Mouse (Mus musculus): Measurements from ENCODE around the gene Scd3. TPM values are rescaled to one million over a fixed set of nuclear protein-coding genes. Genes with fewer than 3 reads are reported as not detected.
A peak's percentile ranks its signal among the peaks of the same experiment; 100 is the strongest.
"Not testable (repeated sequence)": the region's sequence is repeated elsewhere in the genome, so short reads cannot be mapped to it uniquely, and the experiment has no call there.

The Scd3 gene
- polyA plus RNA-seq, 1 experiment from 2014 or later, result 0.50 TPM

GRCm38 (mm10) chr19:44267499-44268002, 64.5 kb downstream of the Scd3 start:
- no peak for ATAC-seq

GRCm38 (mm10) chr19:44273711-44274110, 70.6 kb downstream of the Scd3 start:
- ATAC-seq (no peak), DNase-seq (ENCODE audit: low spot score) (no peak)
- no peaks in the 10 kb centered on the region for H3K27me3 ChIP-seq (replicated peaks; ENCODE audit: insufficient read depth, low read length)
- H3K27ac ChIP-seq (ENCODE audit: low read length), result no peak overlapping the region
- H3K36me3 ChIP-seq (ENCODE audit: insufficient read depth, low read length), result no peaks in the 10 kb centered on the region
- H3K4me3 ChIP-seq (ENCODE audit: low read depth, low read length), result no peak overlapping the region
- H3K4me1 ChIP-seq (ENCODE audit: insufficient read depth, low read depth, low read length), result no peaks in the 10 kb centered on the region
- H3K9ac ChIP-seq (replicated peaks; ENCODE audit: low read depth), result no peak overlapping the region
- TF ChIP-seq CTCF (IDR thresholded peaks at IDR 0.05) (no peak), EP300 (IDR thresholded peaks at IDR 0.05) (no peak)
- H3K4me2 ChIP-seq (replicated peaks; ENCODE audit: low read depth, low read length), result no peak overlapping the region
- H3K9me3 ChIP-seq (ENCODE audit: low read length), result no peaks in the 10 kb centered on the region
- 78% methylated on average over 4 of the region's 4 CpGs for WGBS

More at GRCm38 (mm10) chr19:44267499-44268002, 64.5 kb downstream of the Scd3 start:
- TF ChIP-seq CTCF (IDR thresholded peaks at IDR 0.05), result no peak
- no peak for TF ChIP-seq EP300 (IDR thresholded peaks at IDR 0.05)
- Histone ChIP-seq H3K27ac (ENCODE audit: low read length) (peak overlapping the region; percentile 93), H3K9me3 (ENCODE audit: low read length) (no peaks in the 10 kb centered on the region), H3K4me2 (replicated peaks; ENCODE audit: low read depth, low read length) (peak overlapping the region; percentile 77), H3K4me1 (ENCODE audit: insufficient read depth, low read depth, low read length) (0 out of 2 replicates have a peak, but pooled peaks cover 5% of the 10 kb centered on the region), H3K9ac (replicated peaks; ENCODE audit: low read depth) (peak overlapping the region; percentile 63), H3K27me3 (replicated peaks; ENCODE audit: insufficient read depth, low read length) (no peaks in the 10 kb centered on the region), H3K4me3 (ENCODE audit: low read depth, low read length) (peak overlapping the region; percentile 56), H3K36me3 (ENCODE audit: insufficient read depth, low read length) (no peaks in the 10 kb centered on the region)
- DNase-seq (ENCODE audit: low spot score), result no peak
- WGBS, result 10% methylated on average over 17 of the region's 18 CpGs

GRCm38 (mm10) chr19:44274452-44274851, 71.4 kb downstream of the Scd3 start:
- Histone ChIP-seq H3K27ac (ENCODE audit: low read length) (no peak overlapping the region), H3K4me3 (ENCODE audit: low read depth, low read length) (no peak overlapping the region), H3K36me3 (ENCODE audit: insufficient read depth, low read length) (no peaks in the 10 kb centered on the region), H3K4me1 (ENCODE audit: insufficient read depth, low read depth, low read length) (no peaks in the 10 kb centered on the region), H3K9me3 (ENCODE audit: low read length) (no peaks in the 10 kb centered on the region), H3K4me2 (replicated peaks; ENCODE audit: low read depth, low read length) (no peak overlapping the region), H3K27me3 (replicated peaks; ENCODE audit: insufficient read depth, low read length) (no peaks in the 10 kb centered on the region), H3K9ac (replicated peaks; ENCODE audit: low read depth) (no peak overlapping the region)
- TF ChIP-seq EP300 (IDR thresholded peaks at IDR 0.05) (no peak), CTCF (IDR thresholded peaks at IDR 0.05) (no peak)
- DNase-seq (ENCODE audit: low spot score) (no peak), ATAC-seq (no peak)
- WGBS, result 97% methylated on average over 4 of the region's 4 CpGs

- Histone ChIP-seq H3K27ac (ENCODE audit: low read length) (no peak overlapping the region), H3K9ac (replicated peaks; ENCODE audit: low read depth) (no peak overlapping the region), H3K4me1 (ENCODE audit: insufficient read depth, low read depth, low read length) (no peaks in the 10 kb centered on the region; the same call in 1 of the 2 replicates), H3K4me2 (replicated peaks; ENCODE audit: low read depth, low read length) (no peak overlapping the region), H3K4me3 (ENCODE audit: low read depth, low read length) (no peak overlapping the region), H3K9me3 (ENCODE audit: low read length) (no peaks in the 10 kb centered on the region), H3K27me3 (replicated peaks; ENCODE audit: insufficient read depth, low read length) (no peaks in the 10 kb centered on the region), H3K36me3 (ENCODE audit: insufficient read depth, low read length) (no peaks in the 10 kb centered on the region)
- ATAC-seq (no peak), DNase-seq (ENCODE audit: low spot score) (no peak)
- TF ChIP-seq EP300 (IDR thresholded peaks at IDR 0.05), result no peak
- no peak for TF ChIP-seq CTCF (IDR thresholded peaks at IDR 0.05)
- 83% methylated on average over 1 of the region's 1 CpGs for WGBS
These were observed 72.3 kb downstream of the Scd3 start for GRCm38 (mm10) chr19:44275418-44275817.

GRCm38 (mm10) chr19:44276861-44277260, 73.8 kb downstream of the Scd3 start:
- no peak overlapping the region for H3K9ac ChIP-seq (replicated peaks; ENCODE audit: low read depth)
- ATAC-seq (no peak), DNase-seq (ENCODE audit: low spot score) (no peak)
- no peak overlapping the region for H3K27ac ChIP-seq (ENCODE audit: low read length)
- H3K36me3 ChIP-seq (ENCODE audit: insufficient read depth, low read length), result no peaks in the 10 kb centered on the region
- no peaks in the 10 kb centered on the region for H3K27me3 ChIP-seq (replicated peaks; ENCODE audit: insufficient read depth, low read length)
- H3K4me2 ChIP-seq (replicated peaks; ENCODE audit: low read depth, low read length), result no peak overlapping the region
- TF ChIP-seq EP300 (IDR thresholded peaks at IDR 0.05), result no peak
- no peak for TF ChIP-seq CTCF (IDR thresholded peaks at IDR 0.05)
- H3K4me1 ChIP-seq (ENCODE audit: insufficient read depth, low read depth, low read length), result peaks cover 12% of the 10 kb centered on the region
- no peaks in the 10 kb centered on the region for H3K9me3 ChIP-seq (ENCODE audit: low read length)
- WGBS, result 63% methylated on average over 5 of the region's 5 CpGs
- no peak overlapping the region for H3K4me3 ChIP-seq (ENCODE audit: low read depth, low read length)

- ATAC-seq (no peak), DNase-seq (ENCODE audit: low spot score) (no peak)
- no peaks in the 10 kb centered on the region for H3K9me3 ChIP-seq (ENCODE audit: low read length)
- no peaks in the 10 kb centered on the region for H3K27me3 ChIP-seq (replicated peaks; ENCODE audit: insufficient read depth, low read length)
- no peaks in the 10 kb centered on the region for H3K36me3 ChIP-seq (ENCODE audit: insufficient read depth, low read length)
- WGBS, result 74% methylated on average over 8 of the region's 8 CpGs
- H3K9ac ChIP-seq (replicated peaks; ENCODE audit: low read depth), result no peak overlapping the region
- no peak overlapping the region for H3K4me3 ChIP-seq (ENCODE audit: low read depth, low read length)
- no peak overlapping the region for H3K27ac ChIP-seq (ENCODE audit: low read length)
- H3K4me2 ChIP-seq (replicated peaks; ENCODE audit: low read depth, low read length), result no peak overlapping the region
- peaks cover 20% of the 10 kb centered on the region for H3K4me1 ChIP-seq (ENCODE audit: insufficient read depth, low read depth, low read length)
- TF ChIP-seq EP300 (IDR thresholded peaks at IDR 0.05) (no peak), CTCF (IDR thresholded peaks at IDR 0.05) (no peak)
These were observed 74.9 kb downstream of the Scd3 start for GRCm38 (mm10) chr19:44277931-44278330.

- 1% methylated on average over 6 of the region's 6 CpGs for WGBS
- H3K4me1 ChIP-seq (ENCODE audit: insufficient read depth, low read depth, low read length), result peaks cover 37% of the 10 kb centered on the region
These were observed 77.7 kb downstream of the Scd3 start for GRCm38 (mm10) chr19:44280755-44281154.

GRCm38 (mm10) chr19:44281825-44282447, 78.9 kb downstream of the Scd3 start:
- not testable (repeated sequence) for H3K27me3 ChIP-seq (replicated peaks; ENCODE audit: insufficient read depth, low read length); ATAC-seq; H3K36me3 ChIP-seq (ENCODE audit: insufficient read depth, low read length); H3K4me3 ChIP-seq (ENCODE audit: low read depth, low read length); H3K9me3 ChIP-seq (ENCODE audit: low read length); H3K9ac ChIP-seq (replicated peaks; ENCODE audit: low read depth); H3K4me2 ChIP-seq (replicated peaks; ENCODE audit: low read depth, low read length); DNase-seq (ENCODE audit: low spot score)
- WGBS, result 22% methylated on average over 1 of the region's 1 CpGs
- Histone ChIP-seq H3K4me1 (ENCODE audit: insufficient read depth, low read depth, low read length) (peaks cover 41% of the 10 kb centered on the region), H3K27ac (ENCODE audit: low read length) (peak overlapping the region; percentile 83)

More at GRCm38 (mm10) chr19:44280755-44281154, 77.7 kb downstream of the Scd3 start:
- Histone ChIP-seq H3K4me3 (ENCODE audit: low read depth, low read length) (no peak overlapping the region), H3K27ac (ENCODE audit: low read length) (peak overlapping the region; percentile 83), H3K36me3 (ENCODE audit: insufficient read depth, low read length) (no peaks in the 10 kb centered on the region), H3K9ac (replicated peaks; ENCODE audit: low read depth) (no peak overlapping the region), H3K4me2 (replicated peaks; ENCODE audit: low read depth, low read length) (no peak overlapping the region), H3K9me3 (ENCODE audit: low read length) (no peaks in the 10 kb centered on the region), H3K27me3 (replicated peaks; ENCODE audit: insufficient read depth, low read length) (no peaks in the 10 kb centered on the region)
- no peak for TF ChIP-seq CTCF (IDR thresholded peaks at IDR 0.05)
- peak; percentile 61; the same call in 1 of the 2 replicates for TF ChIP-seq EP300 (IDR thresholded peaks at IDR 0.05)
- ATAC-seq, result peak; percentile 7
- DNase-seq (ENCODE audit: low spot score), result peak; percentile 93
